Mouse (Mus musculus) E14TG2a.4 (cell line): ENCODE data around the gene Cygb.

ENCODE experiments used
- H3K27me3 ChIP-seq: 2 replicates; pipeline ENCODE4 v1.6.1; 2014; ENCODE audit warnings: low read length, control low read depth; ENCODE audit not compliant: insufficient read depth
- H3K36me3 ChIP-seq: 2 replicates; pipeline ENCODE4 v1.6.1; 2014; ENCODE audit warnings: low read length, control low read depth; ENCODE audit not compliant: insufficient read depth
- H3K4me1 ChIP-seq: replicated peaks from 2 replicates; pipeline ENCODE4 v1.6.1; 2014; ENCODE audit warnings: low read depth, low read length, control low read depth
- H3K4me3 ChIP-seq: replicated peaks from 2 replicates; pipeline ENCODE4 v1.5.1; 2014; ENCODE audit warnings: mild to moderate bottlenecking, low read length
- H3K9me3 ChIP-seq: 2 replicates; pipeline ENCODE4 v1.6.1; 2014; ENCODE audit warnings: low read length, control low read depth
- CTCF ChIP-seq: conservative IDR thresholded peaks from 2 replicates; pipeline ENCODE4 v1.5.1; 2014; ENCODE audit warnings: low read length
- NANOG ChIP-seq: IDR thresholded peaks from 2 replicates; pipeline ENCODE4 v1.6.1; 2014; ENCODE audit warnings: borderline replicate concordance, low read length, mixed read lengths
- POU5F1 ChIP-seq: IDR thresholded peaks from 2 replicates; pipeline ENCODE4 v1.6.1; 2014; ENCODE audit warnings: low read length, borderline replicate concordance

Cygb gene

DNA sequence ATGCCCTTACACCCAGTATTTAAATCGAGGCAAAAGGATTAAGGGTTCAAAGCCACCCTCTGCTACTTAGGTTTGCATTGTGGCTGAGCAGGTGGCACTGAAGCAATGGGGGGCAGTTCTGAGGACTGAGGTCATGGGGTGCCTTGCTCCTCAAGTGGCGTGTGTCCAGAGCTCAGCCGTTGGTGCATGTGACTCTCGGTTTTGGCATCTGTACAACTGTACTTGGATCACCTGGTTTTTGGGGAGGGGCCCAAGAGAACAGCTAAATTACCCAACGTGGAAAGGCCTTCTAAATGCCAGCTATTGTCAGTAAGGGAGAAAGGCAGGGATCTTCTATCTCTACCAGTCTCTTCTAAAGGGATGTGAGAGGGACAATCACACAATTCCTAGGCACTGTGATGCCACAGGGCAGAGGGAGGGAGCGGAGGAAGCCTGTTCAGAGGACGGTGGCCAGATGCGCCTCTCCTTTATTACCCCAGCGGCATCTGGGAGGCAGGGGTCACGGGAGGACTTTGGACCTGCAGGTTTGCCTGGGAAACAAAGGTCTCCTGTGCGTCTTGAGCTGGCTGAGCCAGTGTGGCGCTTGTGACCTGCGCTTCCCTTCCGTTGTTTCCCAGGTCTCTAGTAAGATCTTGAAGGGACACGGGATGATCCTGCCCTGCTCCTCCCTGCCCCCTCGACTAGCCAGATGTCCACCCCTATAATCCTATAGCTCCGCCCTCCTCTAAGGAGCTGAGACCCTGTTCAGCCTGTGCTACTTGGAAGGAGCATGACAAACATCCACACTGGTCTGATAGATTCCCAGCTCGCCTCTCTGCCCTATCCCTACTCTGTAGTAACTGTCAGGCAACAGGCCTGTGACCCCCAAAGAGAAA, 36.8 kb upstream of the Cygb start:
- Histone ChIP-seq H3K27me3 (0 out of 2 replicates have a peak, but pooled peaks cover 5% of the 10 kb centered on the region), H3K9me3 (no peaks in the 10 kb centered on the region), H3K4me1 (peaks cover 76% of the 10 kb centered on the region), H3K36me3 (peaks cover 62% of the 10 kb centered on the region), H3K4me3 (0 out of 2 replicates have a peak overlapping the region, but pooled peaks have one; percentile 21)
- TF ChIP-seq CTCF (no peak), POU5F1 (no peak), NANOG (no peak)

DNA sequence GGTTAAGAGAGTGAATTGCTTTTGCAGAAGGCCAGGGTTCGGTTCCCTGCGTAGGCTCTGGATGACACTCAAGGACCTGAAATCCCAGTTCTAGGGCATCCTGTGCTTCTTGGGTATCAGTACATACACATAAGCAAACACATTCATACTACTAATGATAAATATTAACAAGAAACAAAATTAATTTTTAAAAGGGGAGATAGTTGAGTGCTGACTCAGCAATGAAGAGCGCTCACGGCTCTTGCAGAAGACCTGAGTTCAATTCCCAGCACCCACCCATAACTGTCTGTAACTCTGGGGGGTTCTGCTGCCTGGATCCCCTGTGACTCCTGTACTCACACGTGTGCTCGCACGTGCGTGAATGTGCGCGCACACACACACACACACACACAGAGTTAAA, 35.5 kb upstream of the Cygb start:
- TF ChIP-seq CTCF: no peak
- TF ChIP-seq POU5F1: no peak
- no peak for TF ChIP-seq NANOG
- H3K36me3 ChIP-seq: peaks cover 76% of the 10 kb centered on the region
- peaks cover 70% of the 10 kb centered on the region for H3K4me1 ChIP-seq
- no peaks in the 10 kb centered on the region for H3K9me3 ChIP-seq
- H3K27me3 ChIP-seq: 0 out of 2 replicates have a peak, but pooled peaks cover 5% of the 10 kb centered on the region
- H3K4me3 ChIP-seq: no peak overlapping the region

- Histone ChIP-seq H3K4me1 (peaks cover 72% of the 10 kb centered on the region), H3K36me3 (peaks cover 91% of the 10 kb centered on the region), H3K9me3 (no peaks in the 10 kb centered on the region), H3K4me3 (no peak overlapping the region), H3K27me3 (no peaks in the 10 kb centered on the region)
- TF ChIP-seq CTCF (no peak), POU5F1 (no peak), NANOG (no peak)
These were observed 33.8 kb upstream of the Cygb start for GRCm38 (mm10) chr11:116687897-116688296.

- TF ChIP-seq POU5F1 (no peak), NANOG (no peak), CTCF (no peak)
- H3K4me1 ChIP-seq: peaks cover 76% of the 10 kb centered on the region
- no peaks in the 10 kb centered on the region for H3K9me3 ChIP-seq
- no peak overlapping the region for H3K4me3 ChIP-seq
- no peaks in the 10 kb centered on the region for H3K27me3 ChIP-seq
- H3K36me3 ChIP-seq: peaks cover 98% of the 10 kb centered on the region
These were observed 31.6 kb upstream of the Cygb start for GRCm38 (mm10) chr11:116685729-116686128.

- Histone ChIP-seq H3K27me3 (no peaks in the 10 kb centered on the region), H3K4me3 (no peak overlapping the region), H3K36me3 (peaks cover 98% of the 10 kb centered on the region), H3K4me1 (peaks cover 84% of the 10 kb centered on the region), H3K9me3 (no peaks in the 10 kb centered on the region)
- TF ChIP-seq NANOG (no peak), CTCF (no peak), POU5F1 (no peak)
These were observed 29.7 kb upstream of the Cygb start for GRCm38 (mm10) chr11:116683777-116684176.

DNA sequence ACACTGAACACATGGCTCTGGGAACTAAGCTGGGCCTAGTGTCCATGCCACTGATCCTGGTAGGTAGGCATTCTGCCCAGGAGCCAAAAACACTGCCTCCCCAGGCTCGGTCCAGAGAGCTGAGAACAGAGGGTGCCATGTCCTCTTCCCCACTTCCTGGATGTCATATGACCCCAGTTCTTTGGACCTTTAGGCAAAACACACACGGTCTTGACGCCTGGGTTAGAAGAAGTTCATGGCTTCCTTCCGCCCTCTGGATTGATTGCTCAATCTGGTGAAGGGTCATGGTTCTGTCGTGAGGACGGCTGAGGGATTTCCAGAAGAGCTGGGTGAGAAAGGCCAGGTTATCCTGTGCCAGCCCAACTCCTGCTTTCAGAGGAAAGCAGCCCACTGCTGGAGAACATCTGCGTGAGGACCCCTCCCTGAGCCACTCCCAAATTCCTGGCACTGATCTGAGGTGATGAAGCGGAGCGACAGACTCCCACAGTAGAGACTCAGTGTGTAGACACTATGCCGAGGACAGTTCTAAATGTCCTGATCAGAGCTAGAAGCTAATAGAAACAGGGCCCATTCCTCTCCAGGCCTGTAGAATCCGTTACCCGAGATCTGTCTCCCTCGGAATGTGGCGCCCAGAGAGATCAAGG, 28.5 kb upstream of the Cygb start:
- Histone ChIP-seq H3K36me3 (peaks cover 98% of the 10 kb centered on the region), H3K4me1 (peaks cover 84% of the 10 kb centered on the region), H3K27me3 (no peaks in the 10 kb centered on the region), H3K4me3 (peak overlapping the region; percentile 17; the same call in 1 of the 2 replicates), H3K9me3 (no peaks in the 10 kb centered on the region)
- no peak for TF ChIP-seq POU5F1
- TF ChIP-seq CTCF: no peak
- no peak; the same call in 1 of the 2 replicates for TF ChIP-seq NANOG

DNA sequence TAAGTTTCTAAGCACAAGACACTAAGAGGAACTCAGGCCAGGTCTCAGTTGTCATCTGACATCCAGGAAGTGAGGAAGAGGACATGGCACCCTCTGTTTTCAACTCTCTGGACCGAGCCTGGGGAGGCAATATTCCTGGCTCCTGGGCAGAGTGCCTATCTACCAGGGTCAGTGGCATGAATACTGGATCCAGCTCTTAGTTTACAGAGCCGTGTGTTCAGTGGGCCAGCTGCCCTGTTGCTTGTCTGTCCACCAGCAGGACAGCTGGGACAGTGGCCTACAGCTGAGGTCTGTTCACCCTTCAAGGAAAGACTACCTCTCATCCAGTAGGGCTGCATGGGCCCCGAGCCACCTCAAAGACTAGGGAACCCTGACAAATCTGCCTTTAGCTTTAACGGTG, 27.0 kb upstream of the Cygb start:
- TF ChIP-seq NANOG (no peak), POU5F1 (no peak), CTCF (no peak)
- peaks cover 99% of the 10 kb centered on the region for H3K36me3 ChIP-seq
- H3K4me1 ChIP-seq: peaks cover 88% of the 10 kb centered on the region
- H3K4me3 ChIP-seq: no peak overlapping the region
- no peaks in the 10 kb centered on the region for H3K9me3 ChIP-seq
- H3K27me3 ChIP-seq: no peaks in the 10 kb centered on the region

DNA sequence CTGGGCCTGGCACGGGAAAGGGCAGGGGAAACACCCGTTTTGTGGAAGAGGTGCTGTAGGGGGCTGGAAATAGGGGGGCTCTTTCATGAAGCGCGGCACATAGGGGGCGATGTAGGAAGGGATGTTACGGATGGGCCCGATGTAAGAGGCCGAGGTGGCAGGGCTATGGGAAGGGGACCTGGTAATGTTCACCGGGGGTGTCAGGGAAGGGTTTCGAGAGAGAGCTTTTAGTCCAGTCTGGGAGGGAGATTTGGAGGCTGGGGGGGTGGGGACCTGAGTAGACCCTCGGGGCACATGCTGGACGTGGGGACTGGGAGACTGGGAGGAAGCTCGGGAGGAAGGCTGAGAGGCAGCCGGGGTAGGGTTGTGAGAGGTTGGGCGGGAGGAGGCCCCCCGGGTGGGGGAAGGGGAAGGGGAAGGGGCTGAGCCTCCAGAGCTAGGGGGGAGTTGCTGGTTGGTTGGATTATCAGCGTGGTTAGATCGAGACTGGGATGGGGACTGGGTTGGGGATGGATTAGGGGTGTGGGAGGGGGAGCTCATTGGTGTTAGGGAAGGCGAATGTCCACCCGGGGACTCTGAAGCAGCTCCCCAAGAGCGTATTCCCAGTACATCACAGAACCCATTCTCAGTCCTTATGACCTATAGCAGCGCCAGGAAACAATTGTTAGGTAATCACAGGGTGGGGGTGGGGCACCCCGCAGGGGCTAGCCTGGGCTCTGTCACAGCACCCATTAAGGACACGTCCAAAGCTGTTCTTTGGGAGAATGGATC, 26.4 kb upstream of the Cygb start:
- no peak for TF ChIP-seq NANOG
- no peak for TF ChIP-seq POU5F1
- no peak for TF ChIP-seq CTCF
- peak overlapping the region; percentile 32; the same call in 1 of the 2 replicates for H3K4me3 ChIP-seq
- no peaks in the 10 kb centered on the region for H3K9me3 ChIP-seq
- peaks cover 88% of the 10 kb centered on the region for H3K4me1 ChIP-seq
- peaks cover 99% of the 10 kb centered on the region for H3K36me3 ChIP-seq
- H3K27me3 ChIP-seq: no peaks in the 10 kb centered on the region
